Mouse (Mus musculus) mouse embryonic stem cell (cell line): ENCODE results near the gene Ldhb.
"Not testable (repeated sequence)": the region's sequence is repeated elsewhere in the genome, so short reads cannot be mapped to it uniquely, and the experiment has no call there.

Source experiments
- in situ Hi-C, 2 experiments: fragments of 300-500 bp; cut with MboI; formaldehyde crosslinking; loops; 1 replicate in 1 of 2; 3 replicates in 1 of 2; pipeline ENCODE4 v1.14.3; 2019 to 2020; ENCODE audit warnings: low sequenced_read_pairs in 2 of 2, low pct_unique_long_range_greater_than_20kb in 1 of 2, mixed read lengths in 1 of 2; ENCODE audit not compliant: unreplicated experiment in 1 of 2

Ldhb gene

GRCm38 (mm10) chr6:142521591-142522110 lies 13.9 kb upstream of the Ldhb start:
- in situ Hi-C loops: loop anchor here (10.0 to 25.0 kb wide), 3 partner anchors 213 to 616 kb away; no protein-coding TSS in a partner anchor

GRCm38 (mm10) chr6:142519110-142519509 lies 11.4 kb upstream of the Ldhb start:
- in situ Hi-C loops: loop anchor here (10.0 to 25.0 kb wide), 3 partner anchors 134 to 618 kb away; partner anchors contain the start of genes Golt1b (in 1 of the 2) and Recql (in 1 of the 2)

GRCm38 (mm10) chr6:142515379-142515778 lies 7.6 kb upstream of the Ldhb start:
- in situ Hi-C loops: loop anchor here (10.0 to 25.0 kb wide), 3 partner anchors 131 to 622 kb away; partner anchors contain the start of genes Golt1b (in 1 of the 2) and Recql (in 1 of the 2)

GRCm38 (mm10) chr6:142514912-142515311 lies 7.2 kb upstream of the Ldhb start:
- in situ Hi-C loops: loop anchor here (10.0 to 25.0 kb wide), 3 partner anchors 130 to 622 kb away; partner anchors contain the start of genes Golt1b (in 1 of the 2) and Recql (in 1 of the 2)

GRCm38 (mm10) chr6:142512902-142513301 lies 5.1 kb upstream of the Ldhb start:
- in situ Hi-C loops: loop anchor here (10.0 to 25.0 kb wide), 3 partner anchors 128 to 624 kb away; partner anchors contain the start of genes Golt1b (in 1 of the 2) and Recql (in 1 of the 2)

- in situ Hi-C loops: loop anchor here (10.0 to 25.0 kb wide), 3 partner anchors 127 to 626 kb away; partner anchors contain the start of genes Golt1b (in 1 of the 2) and Recql (in 1 of the 2)
These were observed 3.9 kb upstream of the Ldhb start for GRCm38 (mm10) chr6:142511516-142512135.

GRCm38 (mm10) chr6:142508663-142509062 lies 906 bp upstream of the Ldhb start:
- in situ Hi-C loops: loop anchor here in 1 of 2 experiments (25.0 kb wide), 2 partner anchors 479 to 629 kb away; no protein-coding TSS in a partner anchor

- in situ Hi-C loops: loop anchor here in 1 of 2 experiments (25.0 kb wide), 2 partner anchors 480 to 630 kb away; no protein-coding TSS in a partner anchor
These were observed 548 bp downstream of the Ldhb start for GRCm38 (mm10) chr6:142507033-142507784.

- in situ Hi-C loops: loop anchor here in 1 of 2 experiments (25.0 kb wide), 2 partner anchors 481 to 631 kb away; no protein-coding TSS in a partner anchor
These were observed 1.3 kb downstream of the Ldhb start for GRCm38 (mm10) chr6:142506338-142507032.

GRCm38 (mm10) chr6:142503601-142504000 lies 4.2 kb downstream of the Ldhb start:
- in situ Hi-C loops: loop anchor here in 1 of 2 experiments (25.0 kb wide), 2 partner anchors 484 to 634 kb away; no protein-coding TSS in a partner anchor

GRCm38 (mm10) chr6:142502519-142503125 lies 5.1 kb downstream of the Ldhb start:
- in situ Hi-C loops: loop anchor here in 1 of 2 experiments (25.0 kb wide), 2 partner anchors 485 to 635 kb away; no protein-coding TSS in a partner anchor

GRCm38 (mm10) chr6:142490114-142490513 lies 17.6 kb downstream of the Ldhb start:
- in situ Hi-C loops: not testable (repeated sequence)

GRCm38 (mm10) chr6:142487638-142488037 lies 20.1 kb downstream of the Ldhb start:
- in situ Hi-C loops: no loop called here

- in situ Hi-C loops: no loop called here
These were observed 22.2 kb downstream of the Ldhb start for GRCm38 (mm10) chr6:142485478-142486123.

- in situ Hi-C loops: no loop called here
These were observed 30.5 kb downstream of the Ldhb start for GRCm38 (mm10) chr6:142477239-142477638.

- in situ Hi-C loops: no loop called here
These were observed 35.0 kb downstream of the Ldhb start, which contains the start of gene Gys2 for GRCm38 (mm10) chr6:142472801-142473203. Gene Gys2 (minus strand): TSS chr6:142473109.

- in situ Hi-C loops: no loop called here
These were observed 36.6 kb downstream of the Ldhb start for GRCm38 (mm10) chr6:142471141-142471540.
